Mouse (Mus musculus) thymus, adult 2 months (tissue): ENCODE measurements around the gene Cgref1. TPM values are rescaled to one million over a fixed set of nuclear protein-coding genes. Genes with fewer than 3 reads are reported as not detected.

ENCODE experiments used
- DNase-seq: peaks from one replicate; pipeline ENCODE4 v3.0.0; 2021
- H3K27ac ChIP-seq: fragments of 200-500 bp; 2 replicates; pipeline ENCODE4 v1.5.1; 2012; ENCODE audit warnings: low read length, control low read depth; ENCODE audit not compliant: control insufficient read depth, insufficient read depth
- H3K27me3 ChIP-seq: fragments of 200-500 bp; 2 replicates; pipeline ENCODE4 v1.6.1; 2012; ENCODE audit warnings: mild to moderate bottlenecking, low read length, moderate library complexity, mixed read lengths; ENCODE audit not compliant: control insufficient read depth, insufficient read depth
- H3K36me3 ChIP-seq: fragments of 200-500 bp; 2 replicates; pipeline ENCODE4 v1.6.1; 2012; ENCODE audit warnings: mild to moderate bottlenecking, low read length, moderate library complexity; ENCODE audit not compliant: control insufficient read depth, insufficient read depth
- H3K4me1 ChIP-seq: fragments of 200-500 bp; replicated peaks from 2 replicates; pipeline ENCODE4 v1.6.1; 2012; ENCODE audit warnings: low read length; ENCODE audit not compliant: control insufficient read depth, insufficient read depth
- H3K4me3 ChIP-seq: fragments of 200-500 bp; 2 replicates; pipeline ENCODE4 v1.5.1; 2012; ENCODE audit warnings: mild to moderate bottlenecking, low read length, control low read depth, moderate library complexity; ENCODE audit not compliant: control insufficient read depth, insufficient read depth
- CTCF ChIP-seq: fragments of 200-500 bp; IDR thresholded peaks from 2 replicates; pipeline ENCODE4 v1.5.1; 2012; ENCODE audit warnings: mild to moderate bottlenecking, control low read depth, low read length, moderate library complexity, borderline replicate concordance; ENCODE audit not compliant: control insufficient read depth, poor library complexity, insufficient read depth; ENCODE audit errors: extremely low read depth
- POLR2A ChIP-seq: fragments of 200-500 bp; IDR thresholded peaks from 2 replicates; pipeline ENCODE4 v1.6.1; 2012; ENCODE audit warnings: mild to moderate bottlenecking, low read length, control low read depth, moderate library complexity; ENCODE audit not compliant: control insufficient read depth, poor library complexity, insufficient read depth; ENCODE audit errors: extremely low read depth
- WGBS: fragments of 180-500 bp; shearing (Covaris S2); methylation state at CpG from one replicate; pipeline ENCODE4 v1.1.7; 2018; 5-methylcytosine and 5-hydroxymethylcytosine counted together
- polyA plus RNA-seq: library from polyadenylated mRNA; depleted of rRNA; stranded (reverse); fragments of >200 nt; gene quantifications from 2 replicates; pipeline ENCODE4 v1.2.3, GENCODE M21; 2012; rRNA removed

Cgref1 gene
- polyA plus RNA-seq, 1 experiment, result 0.70 TPM

GRCm38 (mm10) chr5:30889088-30889754 is 56.2 kb downstream of the Cgref1 start:
- under 1% methylated on average over 42 of the region's 42 CpGs for WGBS
- DNase-seq, result no peak

GRCm38 (mm10) chr5:30888337-30889087 is 56.9 kb downstream of the Cgref1 start, which contains the start of gene Agbl5:
TSS of gene Agbl5 (plus strand) at chr5:30888694.
- under 1% methylated on average over 42 of the region's 42 CpGs for WGBS
- TF ChIP-seq CTCF (no peak), POLR2A (peak; percentile 67)
- DNase-seq, result peak; percentile 96

More at GRCm38 (mm10) chr5:30889088-30889754, 56.2 kb downstream of the Cgref1 start:
- Histone ChIP-seq H3K27me3 (no peaks in the 10 kb centered on the region), H3K36me3 (peaks cover 13% of the 10 kb centered on the region; the same call in 1 of the 2 replicates), H3K4me1 (peaks cover 8% of the 10 kb centered on the region; the same call in 1 of the 2 replicates), H3K27ac (peak overlapping the region; percentile 51; the same call in 1 of the 2 replicates), H3K4me3 (peak overlapping the region; percentile 66)
- TF ChIP-seq POLR2A, result no peak

GRCm38 (mm10) chr5:30887858-30888336 is 57.5 kb downstream of the Cgref1 start:
- TF ChIP-seq CTCF (no peak), POLR2A (no peak)
- Histone ChIP-seq H3K27ac (peak overlapping the region; percentile 92), H3K36me3 (peaks cover 5% of the 10 kb centered on the region; the same call in 1 of the 2 replicates), H3K4me3 (peak overlapping the region; percentile 94), H3K27me3 (no peaks in the 10 kb centered on the region), H3K4me1 (peaks cover 8% of the 10 kb centered on the region; the same call in 1 of the 2 replicates)
- DNase-seq, result peak; percentile 87
- under 1% methylated on average over 28 of the region's 28 CpGs for WGBS

More at GRCm38 (mm10) chr5:30888337-30889087, 56.9 kb downstream of the Cgref1 start, which contains the start of gene Agbl5:
- peak within 1 kb of the TSS; percentile 92 for H3K27ac ChIP-seq
- peak within 1 kb of the TSS; percentile 94 for H3K4me3 ChIP-seq
- peaks cover 8% of the 10 kb centered on the region; the same call in 1 of the 2 replicates for H3K4me1 ChIP-seq
- peaks cover 11% of the 10 kb centered on the region; the same call in 1 of the 2 replicates for H3K36me3 ChIP-seq
- no peaks in the 10 kb centered on the region for H3K27me3 ChIP-seq

- peak; percentile 74 for DNase-seq
- H3K36me3 ChIP-seq, result no peaks in the 10 kb centered on the region; the same call in 1 of the 2 replicates
- H3K4me1 ChIP-seq, result peaks cover 8% of the 10 kb centered on the region; the same call in 1 of the 2 replicates
- H3K4me3 ChIP-seq, result peak overlapping the region; percentile 94
- H3K27ac ChIP-seq, result peak overlapping the region; percentile 92
- under 1% methylated on average over 19 of the region's 19 CpGs for WGBS
- peak; percentile 87 for TF ChIP-seq POLR2A
- no peak for TF ChIP-seq CTCF
- no peaks in the 10 kb centered on the region for H3K27me3 ChIP-seq
Measured at GRCm38 (mm10) chr5:30887331-30887761, 58.0 kb downstream of the Cgref1 start.

- peaks cover 8% of the 10 kb centered on the region; the same call in 1 of the 2 replicates for H3K4me1 ChIP-seq
- H3K27ac ChIP-seq, result no peak overlapping the region
- no peaks in the 10 kb centered on the region for H3K36me3 ChIP-seq
- DNase-seq, result no peak
- 33% methylated on average over 5 of the region's 5 CpGs for WGBS
- TF ChIP-seq POLR2A (no peak), CTCF (no peak)
- H3K4me3 ChIP-seq, result no peak overlapping the region
- no peaks in the 10 kb centered on the region for H3K27me3 ChIP-seq
Measured at GRCm38 (mm10) chr5:30886731-30887130, 58.7 kb downstream of the Cgref1 start.

- no peak overlapping the region for H3K4me3 ChIP-seq
- WGBS, result 79% methylated on average over 4 of the region's 4 CpGs
Measured at GRCm38 (mm10) chr5:30886209-30886608, 59.2 kb downstream of the Cgref1 start.

More at GRCm38 (mm10) chr5:30886209-30886608, 59.2 kb downstream of the Cgref1 start:
- no peak for DNase-seq
- Histone ChIP-seq H3K36me3 (no peaks in the 10 kb centered on the region), H3K27ac (no peak overlapping the region), H3K4me1 (peaks cover 8% of the 10 kb centered on the region; the same call in 1 of the 2 replicates), H3K27me3 (no peaks in the 10 kb centered on the region)
- TF ChIP-seq CTCF (no peak), POLR2A (no peak)

Other genes with a start within 250 kb of the Cgref1 start
- gene Dpysl5, start 234.0 kb downstream of the Cgref1 start, polyA plus RNA-seq, result 0.75 and 0.92 TPM in 2 replicates
- gene Mapre3, start 130.9 kb downstream of the Cgref1 start, polyA plus RNA-seq, result 11.5 and 16.6 TPM in 2 replicates
- 101 and 106 TPM in 2 replicates for gene Tmem214, start 77.6 kb downstream of the Cgref1 start, polyA plus RNA-seq
- 40.7 and 53.0 TPM in 2 replicates for gene Agbl5, start 56.9 kb downstream of the Cgref1 start, polyA plus RNA-seq
- 192 and 239 TPM in 2 replicates for gene Ost4, start 37.8 kb downstream of the Cgref1 start, polyA plus RNA-seq
- 44.6 and 57.5 TPM in 2 replicates for gene Emilin1, start 32.2 kb downstream of the Cgref1 start, polyA plus RNA-seq
- gene Khk, start 24.2 kb downstream of the Cgref1 start, polyA plus RNA-seq, result 28.3 and 32.0 TPM in 2 replicates
- gene Preb, start 14.8 kb upstream of the Cgref1 start, polyA plus RNA-seq, result 401 and 419 TPM in 2 replicates
- gene Tcf23, start 23.1 kb upstream of the Cgref1 start, polyA plus RNA-seq, result 0.06 and 0.18 TPM in 2 replicates
- gene Atraid, start 102.7 kb upstream of the Cgref1 start, polyA plus RNA-seq, result 52.0 and 67.0 TPM in 2 replicates
- gene Slc5a6, start 103.3 kb upstream of the Cgref1 start, polyA plus RNA-seq, result 35.1 and 37.3 TPM in 2 replicates
- 59.8 and 80.9 TPM in 2 replicates for gene Cad, start 109.2 kb upstream of the Cgref1 start, polyA plus RNA-seq
- not detected in 2 replicates for gene Dnajc5g, start 160.7 kb upstream of the Cgref1 start, polyA plus RNA-seq
- gene Slc30a3, start 162.6 kb upstream of the Cgref1 start, polyA plus RNA-seq, result 0.48 and 0.77 TPM in 2 replicates
- 0.92 and 9.3 TPM in 2 replicates for gene Trim54, start 171.1 kb upstream of the Cgref1 start, polyA plus RNA-seq
- gene Ucn, start 193.2 kb upstream of the Cgref1 start, polyA plus RNA-seq, result not detected in 2 replicates
- 43.8 and 55.8 TPM in 2 replicates for gene Mpv17, start 208.7 kb upstream of the Cgref1 start, polyA plus RNA-seq
- 3.5 and 4.7 TPM in 2 replicates for gene Gm29609, start 234.3 kb upstream of the Cgref1 start, polyA plus RNA-seq
- gene Gtf3c2, start 234.6 kb upstream of the Cgref1 start, polyA plus RNA-seq, result 112 and 113 TPM in 2 replicates
- 127 and 134 TPM in 2 replicates for gene Snx17, start 247.6 kb upstream of the Cgref1 start, polyA plus RNA-seq
- 74.5 and 88.0 TPM in 2 replicates for gene Eif2b4, start 247.8 kb upstream of the Cgref1 start, polyA plus RNA-seq